ENCODE assay signal across 27 mouse cellular contexts in the genomic region with DNA sequence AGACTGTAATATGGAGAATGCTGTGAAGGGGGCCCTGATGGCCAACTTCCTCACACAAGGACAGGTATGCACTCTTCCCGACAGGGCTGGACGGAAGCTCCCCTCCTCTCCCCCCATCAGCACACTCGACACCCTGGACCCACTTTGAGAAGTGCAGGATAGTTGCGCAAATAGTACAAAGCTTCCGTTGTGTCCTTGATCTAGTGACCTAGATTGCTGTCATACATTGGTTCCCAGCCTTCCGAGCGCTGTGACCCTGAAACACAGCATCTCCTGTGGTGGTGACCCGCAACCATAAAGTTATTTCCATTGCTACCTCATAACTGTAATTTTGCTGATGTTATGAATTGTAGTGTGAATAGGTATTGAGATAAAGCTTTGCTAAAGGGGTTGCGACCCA.
"Had no signal": no experiment of that assay in that cellular context is flagged by ENCODE, and none has a peak within 500 bp of the region (broad histone marks: within the 10 kb centered on the region; RNA-seq: fewer than 3 reads in every experiment).

No protein-coding gene starts in this region.

- H3K4me2 ChIP-seq: embryonic facial prominence, embryonic 12.5 days; embryonic facial prominence, embryonic 13.5 days; embryonic facial prominence, embryonic 15.5 days; forebrain, embryonic 12.5 days; forebrain, embryonic 13.5 days; forebrain, embryonic 15.5 days had no signal

- H3K4me1 ChIP-seq: embryonic facial prominence, embryonic 10.5 days; embryonic facial prominence, embryonic 12.5 days; embryonic facial prominence, embryonic 13.5 days; embryonic facial prominence, embryonic 15.5 days; forebrain, embryonic 10.5 days; forebrain, embryonic 12.5 days; forebrain, embryonic 13.5 days; forebrain, embryonic 15.5 days had no signal

- H3K27ac ChIP-seq: embryonic facial prominence, embryonic 10.5 days; embryonic facial prominence, embryonic 12.5 days; embryonic facial prominence, embryonic 13.5 days; embryonic facial prominence, embryonic 15.5 days; forebrain, embryonic 10.5 days; forebrain, embryonic 12.5 days; forebrain, embryonic 13.5 days; forebrain, embryonic 15.5 days; gastrocnemius, adult 2 months; heart, adult 2 months had no signal

- H3K27me3 ChIP-seq: embryonic facial prominence, embryonic 12.5 days; embryonic facial prominence, embryonic 13.5 days; embryonic facial prominence, embryonic 15.5 days; forebrain, embryonic 12.5 days; forebrain, embryonic 13.5 days; forebrain, embryonic 15.5 days had no signal

- H3K4me3 ChIP-seq: embryonic facial prominence, embryonic 10.5 days; embryonic facial prominence, embryonic 12.5 days; embryonic facial prominence, embryonic 13.5 days; embryonic facial prominence, embryonic 15.5 days; erythroblast, embryonic 14.5 days; forebrain, embryonic 10.5 days; forebrain, embryonic 12.5 days; forebrain, embryonic 13.5 days; forebrain, embryonic 15.5 days; gastrocnemius, adult 2 months; heart, adult 2 months had no signal

- H3K9ac ChIP-seq: embryonic facial prominence, embryonic 12.5 days; embryonic facial prominence, embryonic 13.5 days; embryonic facial prominence, embryonic 15.5 days; forebrain, embryonic 12.5 days; forebrain, embryonic 13.5 days; forebrain, embryonic 15.5 days; forebrain, postnatal 0 days had no signal

- H3K9me3 ChIP-seq: embryonic facial prominence, embryonic 10.5 days; embryonic facial prominence, embryonic 12.5 days; embryonic facial prominence, embryonic 13.5 days; embryonic facial prominence, embryonic 15.5 days; forebrain, embryonic 10.5 days; forebrain, embryonic 12.5 days; forebrain, embryonic 13.5 days; forebrain, embryonic 15.5 days had no signal

- DNase-seq: cerebellum, adult 9-10 months; cerebellum, adult 9-11 months; cerebellum, postnatal 10 days; cerebellum, postnatal 14 days; cerebellum, postnatal 25 days; cerebellum, postnatal 36 days; embryo, embryonic 11 days; forebrain, postnatal 0 days; gastrocnemius, adult 2 months; gastrocnemius, postnatal 10 days; gastrocnemius, postnatal 14 days; gastrocnemius, postnatal 25 days; gastrocnemius, postnatal 36 days; heart, adult 11 months; heart, adult 18-20 months; heart, adult 2 months had no signal

- ATAC-seq: forebrain, embryonic 13.5 days; forebrain, embryonic 14.5 days; forebrain, embryonic 15.5 days; forebrain, embryonic 16.5 days; forebrain, postnatal 0 days had no signal
